Mouse (Mus musculus): ENCODE data around the gene 2210017I01Rik.

2210017I01Rik gene

DNA sequence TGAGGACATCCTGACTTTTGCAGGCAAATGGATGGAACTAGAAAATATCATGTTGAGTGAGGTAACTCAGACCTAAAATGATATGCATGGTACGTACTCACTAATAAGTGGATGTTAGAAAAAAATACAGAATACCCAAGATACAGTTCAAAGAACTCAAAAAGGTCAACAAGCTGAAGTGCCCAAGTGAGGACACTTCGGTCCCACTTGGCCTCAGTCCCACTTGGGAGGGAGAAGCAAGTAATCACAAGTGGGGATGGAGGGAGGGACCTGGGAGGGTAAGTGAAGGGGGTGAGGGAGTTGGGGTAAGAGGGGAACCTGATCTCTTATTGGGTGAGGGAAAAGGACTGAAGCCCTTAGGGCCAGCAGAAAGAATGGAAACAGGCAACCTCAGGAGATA, 38.5 kb downstream of the 2210017I01Rik start:
- intact Hi-C loops (cut with DNase I), result no loop called here

DNA sequence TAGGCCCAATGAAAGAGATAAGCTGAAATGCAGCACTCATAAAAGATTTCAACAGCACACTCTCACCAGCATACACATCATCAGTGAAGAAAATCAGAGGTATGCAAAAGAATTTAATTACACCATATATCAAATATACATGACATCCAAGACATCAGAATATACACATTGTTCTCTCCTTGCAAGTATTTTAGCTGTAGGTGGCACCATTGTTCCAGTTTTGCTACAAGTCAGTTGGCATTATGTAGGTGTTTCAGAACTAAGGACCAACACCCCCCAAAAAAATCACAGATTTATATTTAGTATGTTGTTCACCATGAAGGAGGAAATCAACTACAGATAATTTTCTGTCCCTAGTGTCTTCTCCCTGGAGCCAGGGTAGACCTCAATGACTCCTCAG, 41.9 kb downstream of the 2210017I01Rik start:
- intact Hi-C loops (cut with DNase I), result no loop called here
